In the genomic region with DNA sequence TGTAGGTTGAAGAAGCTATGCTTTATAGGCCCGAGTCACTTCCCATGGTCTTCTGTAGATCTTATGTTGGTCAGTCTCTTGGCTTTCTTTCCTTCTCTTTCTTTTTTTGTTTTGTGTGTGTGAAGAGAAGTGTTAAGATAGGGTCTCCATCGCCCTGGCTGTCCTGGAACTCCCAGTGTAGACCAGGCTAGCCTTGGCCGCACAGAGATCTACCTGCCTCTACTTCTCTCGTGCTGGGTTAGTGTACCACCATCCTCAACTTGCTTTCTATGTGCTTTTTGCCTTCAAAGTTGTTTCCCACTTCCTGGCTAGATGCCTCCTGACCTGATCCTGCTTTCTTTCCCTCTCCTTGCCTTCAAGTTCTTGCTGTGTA, we compare ENCODE assay signal across 18 mouse cellular contexts. TPM values are rescaled to one million over a fixed set of nuclear protein-coding genes. Genes with fewer than 3 reads are reported as not detected.
DNase-seq lines count a peak whose midpoint lies in the region; ATAC-seq and TF ChIP-seq lines count a peak whose summit lies in the region.
"Had no signal": no experiment of that assay in that cellular context is flagged by ENCODE, and none has a peak within 500 bp of the region (broad histone marks: within the 10 kb centered on the region; RNA-seq: fewer than 3 reads in every experiment).

No protein-coding gene starts in this region.

- H3K9ac ChIP-seq in hindbrain, embryonic 12.5 days = no peak overlapping the region
- no peak overlapping the region for H3K9ac ChIP-seq in neural tube, embryonic 12.5 days
- H3K9ac ChIP-seq in midbrain, embryonic 16.5 days (ENCODE audit: low read depth, low read length) = no peak overlapping the region
- H3K9ac ChIP-seq: embryonic facial prominence, embryonic 13.5 days; limb, embryonic 15.5 days; liver, embryonic 15.5 days had no signal

- TF ChIP-seq CTCF in left cerebral cortex, adult 2 months (IDR thresholded peaks at IDR 0.05) = no peak

- whole genome bisulfite sequencing in hindbrain, embryonic 12.5 days = 74% methylated on average over 4 of the region's 4 CpGs
- 95% methylated on average over 4 of the region's 4 CpGs for WGBS in hindbrain, embryonic 10.5 days
- WGBS in neural tube, embryonic 12.5 days = 80% methylated on average over 4 of the region's 4 CpGs
- 80% methylated on average over 4 of the region's 4 CpGs for WGBS in midbrain, embryonic 16.5 days

- H3K4me2 ChIP-seq in hindbrain, embryonic 12.5 days (replicated peaks) = no peak overlapping the region
- H3K4me2 ChIP-seq in neural tube, embryonic 12.5 days (replicated peaks) = no peak overlapping the region
- H3K4me2 ChIP-seq in midbrain, embryonic 16.5 days (ENCODE audit: low read length) = no peak overlapping the region
- H3K4me2 ChIP-seq: embryonic facial prominence, embryonic 13.5 days; limb, embryonic 15.5 days; liver, embryonic 15.5 days had no signal

- peaks cover 5% of the 10 kb centered on the region for H3K36me3 ChIP-seq in hindbrain, embryonic 12.5 days
- H3K36me3 ChIP-seq in hindbrain, embryonic 10.5 days = peaks cover 41% of the 10 kb centered on the region
- H3K36me3 ChIP-seq in neural tube, embryonic 12.5 days = peaks cover 4% of the 10 kb centered on the region
- H3K36me3 ChIP-seq in midbrain, embryonic 16.5 days (ENCODE audit: control insufficient read depth, insufficient read depth, low read length) = peaks cover 8% of the 10 kb centered on the region

- H3K4me3 ChIP-seq in hindbrain, embryonic 12.5 days = no peak overlapping the region
- H3K4me3 ChIP-seq in hindbrain, embryonic 10.5 days = no peak overlapping the region
- no peak overlapping the region for H3K4me3 ChIP-seq in neural tube, embryonic 12.5 days
- no peak overlapping the region for H3K4me3 ChIP-seq in midbrain, embryonic 16.5 days (ENCODE audit: low read depth, low read length)
- no peak overlapping the region for H3K4me3 ChIP-seq in left cerebral cortex, adult 2 months
- H3K4me3 ChIP-seq: embryonic facial prominence, embryonic 13.5 days; limb, embryonic 15.5 days; liver, embryonic 15.5 days had no signal

- H3K27ac ChIP-seq in hindbrain, embryonic 12.5 days = peak overlapping the region; percentile 49
- no peak overlapping the region for H3K27ac ChIP-seq in hindbrain, embryonic 10.5 days
- no peak overlapping the region for H3K27ac ChIP-seq in neural tube, embryonic 12.5 days
- H3K27ac ChIP-seq in midbrain, embryonic 16.5 days (ENCODE audit: low read length) = peak overlapping the region; percentile 53; the same call in 1 of the 2 replicates
- H3K27ac ChIP-seq in left cerebral cortex, adult 2 months = no peak overlapping the region
- H3K27ac ChIP-seq: kidney, postnatal 0 days; limb, embryonic 15.5 days; liver, embryonic 15.5 days had no signal

- peaks cover 15% of the 10 kb centered on the region for H3K4me1 ChIP-seq in hindbrain, embryonic 12.5 days
- no peaks in the 10 kb centered on the region for H3K4me1 ChIP-seq in hindbrain, embryonic 10.5 days (replicated peaks)
- peaks cover 9% of the 10 kb centered on the region for H3K4me1 ChIP-seq in neural tube, embryonic 12.5 days
- 0 out of 2 replicates have a peak, but pooled peaks cover 3% of the 10 kb centered on the region for H3K4me1 ChIP-seq in midbrain, embryonic 16.5 days (ENCODE audit: control insufficient read depth, insufficient read depth, low read length)
- H3K4me1 ChIP-seq: limb, embryonic 15.5 days had no signal

- no peak for DNase-seq in hindbrain, embryonic 10.5 days (ENCODE audit: low spot score)
- DNase-seq in neural tube, embryonic 10.5 days (ENCODE audit: extremely low spot score, low spot score) = no peak
- DNase-seq in left cerebral cortex, adult 2 months (ENCODE audit: extremely low spot score in 1 of 2, low spot score in 2 of 2) = no peak
- no peak for DNase-seq in embryo, embryonic 10.5 days (ENCODE audit: low spot score)
- DNase-seq: adrenal gland, postnatal 14 days; cerebellum, adult 11 months; gastrocnemius, postnatal 14 days; thymus, postnatal 14 days had no signal

- intact Hi-C loops in left cerebral cortex, adult 2 months (cut with DNase I) = no loop called here

- H3K9me3 ChIP-seq in hindbrain, embryonic 12.5 days (replicated peaks) = no peaks in the 10 kb centered on the region
- H3K9me3 ChIP-seq in hindbrain, embryonic 10.5 days = no peaks in the 10 kb centered on the region
- H3K9me3 ChIP-seq in neural tube, embryonic 12.5 days = no peaks in the 10 kb centered on the region
- no peaks in the 10 kb centered on the region for H3K9me3 ChIP-seq in midbrain, embryonic 16.5 days (replicated peaks; ENCODE audit: control insufficient read depth, low read length, poor library complexity, severe bottlenecking)
- H3K9me3 ChIP-seq: embryonic facial prominence, embryonic 13.5 days; G1E; limb, embryonic 15.5 days; liver, embryonic 15.5 days had no signal

- H3K27me3 ChIP-seq in hindbrain, embryonic 12.5 days = no peaks in the 10 kb centered on the region
- H3K27me3 ChIP-seq in hindbrain, embryonic 10.5 days (ENCODE audit: insufficient read depth, poor library complexity, severe bottlenecking) = no peaks in the 10 kb centered on the region
- H3K27me3 ChIP-seq in neural tube, embryonic 12.5 days (replicated peaks) = no peaks in the 10 kb centered on the region
- H3K27me3 ChIP-seq in midbrain, embryonic 16.5 days (ENCODE audit: control insufficient read depth, insufficient read depth, low read depth, low read length) = no peaks in the 10 kb centered on the region
- H3K27me3 ChIP-seq: embryonic facial prominence, embryonic 13.5 days; limb, embryonic 15.5 days; liver, embryonic 15.5 days had no signal

- no peak for ATAC-seq in hindbrain, embryonic 12.5 days (ENCODE audit: low FRiP score)
- ATAC-seq in neural tube, embryonic 12.5 days (ENCODE audit: low FRiP score, low read depth) = 0 out of 2 replicates have a peak, but pooled peaks have one; percentile 17
- ATAC-seq in midbrain, embryonic 16.5 days = no peak
- ATAC-seq: activated CD4-positive, CD25-positive, alpha-beta regulatory T cell, adult 4 months; CD4-positive, CD25-positive, alpha-beta regulatory T cell, adult 4 months had no signal

RNA-seq across cellular contexts. Expression of gene Slc12a8, which starts 51.9 kb away (rescaled TPM):
- 0.65 and 0.99 TPM in 2 replicates for polyA plus RNA-seq in hindbrain, embryonic 12.5 days (2016; fragmentation: Nextera tagmentation; extraction: Ambion mirVana)
- 0.81 and 0.96 TPM in 2 replicates for polyA plus RNA-seq in hindbrain, embryonic 10.5 days (2016; fragmentation: Nextera tagmentation; extraction: Ambion mirVana)
- polyA plus RNA-seq in neural tube, embryonic 12.5 days (2016; fragmentation: Nextera tagmentation; extraction: Ambion mirVana) = 0.58 and 0.64 TPM in 2 replicates
- 1.1 and 1.2 TPM in 2 replicates for polyA plus RNA-seq in midbrain, embryonic 16.5 days (2015; fragmentation: Nextera tagmentation; extraction: Ambion mirVana)
- total RNA-seq in left cerebral cortex, adult 2 months (2021) = under 1 TPM; 0.86 to 0.96 TPM
- polyA plus RNA-seq: G1E had no signal

Comparison
In these comparisons a context has a peak if more than half of its experiments do, and no peak if none do; other contexts are left out.
1. H3K27ac ChIP-seq: peak in hindbrain, embryonic 12.5 days (single experiment) and midbrain, embryonic 16.5 days (single experiment); none in hindbrain, embryonic 10.5 days (single experiment), neural tube, embryonic 12.5 days (single experiment) and left cerebral cortex, adult 2 months (single experiment).